Comparison of ENCODE assay signal across 14 mouse cellular contexts in the genomic region with DNA sequence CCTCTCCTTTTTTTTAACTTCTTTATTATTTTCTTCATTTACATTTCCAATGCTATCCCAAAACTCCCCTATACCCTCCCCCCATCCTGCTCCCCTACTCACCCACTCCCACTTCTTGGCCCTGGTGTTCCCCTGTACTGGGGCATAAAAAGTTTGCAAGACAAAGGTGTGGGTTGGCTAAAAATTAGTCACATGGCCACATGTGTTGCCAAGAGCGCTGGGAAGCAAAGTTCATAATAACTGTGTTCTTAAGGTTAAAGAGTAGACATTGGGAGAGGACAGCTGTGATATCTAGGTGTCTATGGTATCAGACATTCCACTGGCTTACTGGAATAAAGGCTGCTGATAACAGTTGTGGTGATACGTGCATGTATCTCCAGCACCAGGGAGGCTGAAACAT.
"Had no signal": no experiment of that assay in that cellular context is flagged by ENCODE, and none has a peak within 500 bp of the region (broad histone marks: within the 10 kb centered on the region; RNA-seq: fewer than 3 reads in every experiment).

No protein-coding gene starts in this region.

- H3K27me3 ChIP-seq: lung, embryonic 15.5 days; megakaryocyte, embryonic 14.5 days; midbrain, embryonic 13.5 days; midbrain, embryonic 15.5 days; neural tube, embryonic 12.5 days; stomach, embryonic 15.5 days had no signal

- H3K9ac ChIP-seq: lung, embryonic 15.5 days; midbrain, embryonic 13.5 days; midbrain, embryonic 15.5 days; neural tube, embryonic 12.5 days; stomach, embryonic 15.5 days had no signal

- H3K9me3 ChIP-seq: lung, embryonic 15.5 days; megakaryocyte, embryonic 14.5 days; midbrain, embryonic 13.5 days; midbrain, embryonic 15.5 days; neural tube, embryonic 12.5 days; stomach, embryonic 15.5 days had no signal

- H3K4me2 ChIP-seq: lung, embryonic 15.5 days; midbrain, embryonic 11.5 days; midbrain, embryonic 13.5 days; midbrain, embryonic 15.5 days; neural tube, embryonic 12.5 days; stomach, embryonic 15.5 days had no signal

- DNase-seq: right cerebral cortex, postnatal 14 days; thymus, adult 2 months; thymus, postnatal 25 days; thymus, postnatal 4 days had no signal

- H3K4me1 ChIP-seq: lung, embryonic 15.5 days; megakaryocyte, embryonic 14.5 days; midbrain, embryonic 13.5 days; midbrain, embryonic 15.5 days; neural tube, embryonic 12.5 days; stomach, embryonic 15.5 days had no signal

- H3K4me3 ChIP-seq: lung, embryonic 15.5 days; megakaryocyte, embryonic 14.5 days; midbrain, embryonic 13.5 days; midbrain, embryonic 15.5 days; neural tube, embryonic 12.5 days; stomach, embryonic 15.5 days had no signal

- H3K36me3 ChIP-seq: lung, embryonic 15.5 days; midbrain, embryonic 13.5 days; midbrain, embryonic 15.5 days; neural tube, embryonic 12.5 days; stomach, embryonic 15.5 days had no signal

- ATAC-seq: lung, postnatal 0 days; midbrain, embryonic 13.5 days; midbrain, embryonic 15.5 days had no signal

- H3K27ac ChIP-seq: lung, embryonic 15.5 days; macrophage; midbrain, embryonic 13.5 days; midbrain, embryonic 15.5 days; neural tube, embryonic 12.5 days; stomach, embryonic 15.5 days; stomach, postnatal 0 days had no signal
